Mouse (Mus musculus): ENCODE data around the gene 9130019O22Rik. TPM values are rescaled to one million over a fixed set of nuclear protein-coding genes. Genes with fewer than 3 reads are reported as not detected.
"Not testable (repeated sequence)": the region's sequence is repeated elsewhere in the genome, so short reads cannot be mapped to it uniquely, and the experiment has no call there.

9130019O22Rik gene
- polyA plus RNA-seq, 1 experiment = 6.4 TPM

DNA sequence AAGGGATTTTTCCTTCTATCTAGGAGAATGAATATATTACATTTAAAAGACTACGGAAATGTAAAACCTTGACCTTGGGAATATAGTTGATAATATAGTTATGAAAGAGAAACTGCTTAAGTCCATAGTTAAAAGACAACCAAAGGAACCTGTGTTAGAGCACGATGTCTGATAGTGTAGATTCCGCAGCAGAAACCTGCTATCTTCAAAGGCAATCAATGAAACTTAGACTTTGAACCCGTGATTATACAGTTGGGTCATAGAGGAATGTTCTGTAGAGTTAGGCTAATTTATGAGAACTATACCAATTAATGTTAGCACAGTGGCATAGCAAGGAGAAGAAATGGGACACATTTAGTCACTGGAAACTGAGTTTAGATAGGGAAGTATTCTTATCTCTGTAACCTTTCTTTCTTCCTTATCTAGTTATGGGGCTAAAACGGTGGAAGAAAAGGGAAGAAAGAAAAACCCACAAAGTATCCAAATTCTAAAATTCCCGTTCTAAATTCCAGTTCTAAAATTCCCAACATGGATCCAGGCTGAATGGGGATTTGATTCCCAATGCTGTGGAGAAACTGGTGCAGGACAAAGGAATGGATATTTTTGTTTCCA is 8.6 kb downstream of the 9130019O22Rik start:
- peaks cover 8% of the 10 kb centered on the region for H3K4me1 ChIP-seq (replicated peaks; ENCODE audit: control insufficient read depth, insufficient read depth, low read length)
- no peak overlapping the region for H3K27ac ChIP-seq (ENCODE audit: control insufficient read depth, insufficient read depth, low read length)
- no peak for DNase-seq
- H3K36me3 ChIP-seq (ENCODE audit: control insufficient read depth, insufficient read depth, low read length) = no peaks in the 10 kb centered on the region
- TF ChIP-seq CTCF (IDR thresholded peaks at IDR 0.05; ENCODE audit: borderline replicate concordance, control insufficient read depth, extremely low read depth, insufficient read depth, low read length, poor library complexity) = no peak
- no peak for TF ChIP-seq POLR2A (IDR thresholded peaks at IDR 0.05; ENCODE audit: control insufficient read depth, extremely low read depth, insufficient read depth, low read length, poor library complexity)
- 54% methylated on average over 6 of the region's 6 CpGs for whole genome bisulfite sequencing
- no peak overlapping the region for H3K4me3 ChIP-seq (ENCODE audit: control insufficient read depth, insufficient read depth, low read length)
- no peaks in the 10 kb centered on the region for H3K27me3 ChIP-seq (ENCODE audit: control insufficient read depth, insufficient read depth, low read length)

- WGBS = under 1% methylated on average over 49 of the region's 49 CpGs
- not testable (repeated sequence) for H3K27ac ChIP-seq (ENCODE audit: control insufficient read depth, insufficient read depth, low read length); H3K36me3 ChIP-seq (ENCODE audit: control insufficient read depth, insufficient read depth, low read length); H3K4me1 ChIP-seq (replicated peaks; ENCODE audit: control insufficient read depth, insufficient read depth, low read length); H3K27me3 ChIP-seq (ENCODE audit: control insufficient read depth, insufficient read depth, low read length)
- peak within 1 kb of the TSS; percentile 99 for H3K4me3 ChIP-seq (ENCODE audit: control insufficient read depth, insufficient read depth, low read length)
- TF ChIP-seq CTCF (IDR thresholded peaks at IDR 0.05; ENCODE audit: borderline replicate concordance, control insufficient read depth, extremely low read depth, insufficient read depth, low read length, poor library complexity) = peak; percentile 55; the same call in 1 of the 2 replicates
- DNase-seq = peak; percentile 95
Observed at GRCm38 (mm10) chr7:127375271-127376245, 11.4 kb downstream of the 9130019O22Rik start, which contains the start of gene Zfp747. Gene Zfp747 (minus strand): TSS chr7:127376050.

DNA sequence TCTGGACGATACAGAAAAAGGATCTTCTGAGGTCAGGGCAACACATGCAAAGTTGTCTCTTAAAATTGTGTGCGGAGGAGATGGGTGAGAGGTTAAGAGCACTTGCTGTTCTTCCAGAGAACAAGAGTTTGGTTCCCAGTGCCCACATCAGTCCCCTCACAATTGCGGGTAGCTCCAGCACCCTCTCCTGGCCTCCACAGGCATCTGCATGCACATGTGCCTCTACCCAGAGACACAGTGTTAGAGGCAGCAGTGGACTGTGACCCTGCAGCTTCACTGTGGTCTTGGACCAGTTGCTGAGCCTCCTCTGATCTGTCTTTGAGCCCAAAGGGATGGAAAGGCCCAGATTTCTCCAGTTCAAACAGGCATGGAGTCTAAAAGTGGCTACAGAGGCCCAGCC is 15.1 kb downstream of the 9130019O22Rik start:
- not testable (repeated sequence) for H3K27ac ChIP-seq (ENCODE audit: control insufficient read depth, insufficient read depth, low read length); H3K36me3 ChIP-seq (ENCODE audit: control insufficient read depth, insufficient read depth, low read length); H3K4me3 ChIP-seq (ENCODE audit: control insufficient read depth, insufficient read depth, low read length); H3K4me1 ChIP-seq (replicated peaks; ENCODE audit: control insufficient read depth, insufficient read depth, low read length); H3K27me3 ChIP-seq (ENCODE audit: control insufficient read depth, insufficient read depth, low read length)
- WGBS = 94% methylated on average over 3 of the region's 3 CpGs
- DNase-seq = peak; percentile 20

DNA sequence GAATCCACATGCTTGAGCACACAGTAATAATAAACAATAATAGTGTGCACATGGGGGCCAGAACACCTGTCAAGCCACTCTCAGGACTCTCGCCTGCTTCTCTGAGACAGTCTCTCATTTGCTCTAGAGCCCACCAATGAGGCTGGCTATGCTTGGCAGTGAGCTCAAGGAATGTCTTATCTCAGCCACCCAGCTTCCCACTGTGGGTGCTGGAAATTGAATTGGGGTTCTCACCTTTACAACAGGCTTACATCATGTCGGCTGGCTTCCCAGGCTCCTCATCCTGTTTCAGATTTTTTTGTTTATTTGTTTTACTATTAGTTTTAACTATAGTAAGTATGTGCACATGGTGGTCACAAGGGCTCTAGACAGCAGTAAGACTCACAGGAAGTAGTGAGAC is 15.8 kb downstream of the 9130019O22Rik start:
- H3K27me3 ChIP-seq (ENCODE audit: control insufficient read depth, insufficient read depth, low read length) = no peaks in the 10 kb centered on the region
- H3K36me3 ChIP-seq (ENCODE audit: control insufficient read depth, insufficient read depth, low read length) = no peaks in the 10 kb centered on the region
- DNase-seq = no peak
- no peak for TF ChIP-seq CTCF (IDR thresholded peaks at IDR 0.05; ENCODE audit: borderline replicate concordance, control insufficient read depth, extremely low read depth, insufficient read depth, low read length, poor library complexity)
- no peak for TF ChIP-seq POLR2A (IDR thresholded peaks at IDR 0.05; ENCODE audit: control insufficient read depth, extremely low read depth, insufficient read depth, low read length, poor library complexity)
- peaks cover 8% of the 10 kb centered on the region for H3K4me1 ChIP-seq (replicated peaks; ENCODE audit: control insufficient read depth, insufficient read depth, low read length)
- 93% methylated on average over 2 of the region's 2 CpGs for WGBS
- H3K27ac ChIP-seq (ENCODE audit: control insufficient read depth, insufficient read depth, low read length) = no peak overlapping the region
- H3K4me3 ChIP-seq (ENCODE audit: control insufficient read depth, insufficient read depth, low read length) = no peak overlapping the region

DNA sequence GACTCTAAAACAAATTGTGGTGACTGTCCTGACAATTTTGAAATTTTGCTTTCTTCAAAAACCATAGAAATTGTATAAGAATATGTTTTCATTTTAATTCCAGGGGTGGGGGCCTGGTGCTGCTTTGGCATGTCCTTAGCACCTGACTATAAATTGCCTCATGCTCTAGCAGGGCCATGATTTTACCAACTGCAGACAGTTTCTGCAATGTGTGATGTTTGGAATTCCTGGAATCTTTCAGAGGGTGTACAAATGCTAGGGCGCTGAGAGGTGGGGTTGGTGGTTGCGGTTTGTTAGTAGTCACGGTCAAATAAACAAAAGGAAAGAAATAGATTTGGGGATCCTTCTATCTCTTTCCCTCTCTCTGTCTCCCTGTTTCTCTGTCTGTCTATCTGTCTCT is 20.7 kb downstream of the 9130019O22Rik start:
- TF ChIP-seq POLR2A (IDR thresholded peaks at IDR 0.05; ENCODE audit: control insufficient read depth, extremely low read depth, insufficient read depth, low read length, poor library complexity) (no peak), CTCF (IDR thresholded peaks at IDR 0.05; ENCODE audit: borderline replicate concordance, control insufficient read depth, extremely low read depth, insufficient read depth, low read length, poor library complexity) (no peak)
- no peaks in the 10 kb centered on the region; the same call in 1 of the 2 replicates for H3K27me3 ChIP-seq (ENCODE audit: control insufficient read depth, insufficient read depth, low read length)
- WGBS = 98% methylated on average over 3 of the region's 3 CpGs
- H3K4me1 ChIP-seq (replicated peaks; ENCODE audit: control insufficient read depth, insufficient read depth, low read length) = peaks cover 2% of the 10 kb centered on the region; the same call in 1 of the 2 replicates
- H3K4me3 ChIP-seq (ENCODE audit: control insufficient read depth, insufficient read depth, low read length) = no peak overlapping the region
- no peak for DNase-seq
- no peaks in the 10 kb centered on the region for H3K36me3 ChIP-seq (ENCODE audit: control insufficient read depth, insufficient read depth, low read length)
- no peak overlapping the region for H3K27ac ChIP-seq (ENCODE audit: control insufficient read depth, insufficient read depth, low read length)

GRCm38 (mm10) chr7:127364166-127364565 is 22.8 kb downstream of the 9130019O22Rik start:
- no peaks in the 10 kb centered on the region; the same call in 1 of the 2 replicates for H3K27me3 ChIP-seq (ENCODE audit: control insufficient read depth, insufficient read depth, low read length)
- TF ChIP-seq CTCF (IDR thresholded peaks at IDR 0.05; ENCODE audit: borderline replicate concordance, control insufficient read depth, extremely low read depth, insufficient read depth, low read length, poor library complexity) (no peak), POLR2A (IDR thresholded peaks at IDR 0.05; ENCODE audit: control insufficient read depth, extremely low read depth, insufficient read depth, low read length, poor library complexity) (no peak)
- no peak for DNase-seq
- H3K4me3 ChIP-seq (ENCODE audit: control insufficient read depth, insufficient read depth, low read length) = no peak overlapping the region
- H3K36me3 ChIP-seq (ENCODE audit: control insufficient read depth, insufficient read depth, low read length) = no peaks in the 10 kb centered on the region
- 96% methylated on average over 4 of the region's 4 CpGs for WGBS
- H3K27ac ChIP-seq (ENCODE audit: control insufficient read depth, insufficient read depth, low read length) = no peak overlapping the region
- peaks cover 2% of the 10 kb centered on the region; the same call in 1 of the 2 replicates for H3K4me1 ChIP-seq (replicated peaks; ENCODE audit: control insufficient read depth, insufficient read depth, low read length)
